Mouse (Mus musculus) embryonic fibroblast, embryonic 13.5 days (primary cell): ENCODE data around the gene Lgi4.

Experiments
- CTCF ChIP-seq: IDR thresholded peaks from 2 replicates; pipeline ENCODE4 v1.5.1; 2011; ENCODE audit warnings: mild to moderate bottlenecking, control low read depth, low read length, moderate library complexity, borderline replicate concordance; ENCODE audit not compliant: insufficient read depth
- POLR2A ChIP-seq: IDR thresholded peaks from 2 replicates; pipeline ENCODE4 v1.6.1; 2011; ENCODE audit warnings: low read depth, mild to moderate bottlenecking, control low read depth, low read length, moderate library complexity

- TF ChIP-seq POLR2A (no peak), CTCF (no peak)
Observed at GRCm38 (mm10) chr7:31076492-31076891, 17.4 kb downstream of the Lgi4 start, which contains the start of gene Fxyd3.
